Mouse (Mus musculus) hindbrain, embryonic 10.5 days (tissue): ENCODE measurements around the gene Olfr615. TPM values are rescaled to one million over a fixed set of nuclear protein-coding genes. Genes with fewer than 3 reads are reported as not detected.

Experiments
- polyA plus RNA-seq: library from polyadenylated mRNA; unstranded; fragments of >200 nt; fragmentation: Nextera tagmentation; extraction: Ambion mirVana; gene quantifications from 2 replicates; pipeline ENCODE4 v1.2.1, GENCODE M21; 2016

Olfr615 gene
- polyA plus RNA-seq, 1 experiment from 2014 or later = not detected

Other genes starting within 250 kb of the Olfr615 start
- not detected in 2 replicates for gene Olfr597, start 239.8 kb upstream of the Olfr615 start, polyA plus RNA-seq
- gene Olfr598, start 232.5 kb upstream of the Olfr615 start, polyA plus RNA-seq = not detected in 2 replicates
- not detected in 2 replicates for gene Olfr599, start 220.2 kb upstream of the Olfr615 start, polyA plus RNA-seq
- not detected in 2 replicates for gene Olfr600, start 206.4 kb upstream of the Olfr615 start, polyA plus RNA-seq
- not detected in 2 replicates for gene Olfr601, start 193.4 kb upstream of the Olfr615 start, polyA plus RNA-seq
- not detected in 2 replicates for gene Olfr603, start 169.9 kb upstream of the Olfr615 start, polyA plus RNA-seq
- not detected in 2 replicates for gene Usp17lc, start 141.0 kb upstream of the Olfr615 start, polyA plus RNA-seq
- not detected in 2 replicates for gene Olfr605, start 110.6 kb upstream of the Olfr615 start, polyA plus RNA-seq
- gene Olfr606, start 107.0 kb upstream of the Olfr615 start, polyA plus RNA-seq = not detected in 2 replicates
- not detected in 2 replicates for gene Olfr607, start 91.9 kb upstream of the Olfr615 start, polyA plus RNA-seq
- not detected in 2 replicates for gene Olfr608, start 86.2 kb upstream of the Olfr615 start, polyA plus RNA-seq
- not detected in 2 replicates for gene Olfr609, start 58.0 kb upstream of the Olfr615 start, polyA plus RNA-seq
- gene Olfr610, start 44.0 kb upstream of the Olfr615 start, polyA plus RNA-seq = not detected in 2 replicates
- not detected in 2 replicates for gene Olfr611, start 35.2 kb upstream of the Olfr615 start, polyA plus RNA-seq
- gene Olfr612, start 13.4 kb upstream of the Olfr615 start, polyA plus RNA-seq = not detected in 2 replicates
- not detected in 2 replicates for gene Olfr613, start 8.0 kb upstream of the Olfr615 start, polyA plus RNA-seq
- gene Olfr616, start 13.1 kb downstream of the Olfr615 start, polyA plus RNA-seq = not detected in 2 replicates
- not detected in 2 replicates for gene Olfr617, start 17.0 kb downstream of the Olfr615 start, polyA plus RNA-seq
- gene Olfr618, start 34.0 kb downstream of the Olfr615 start, polyA plus RNA-seq = not detected in 2 replicates
- gene Olfr619, start 44.5 kb downstream of the Olfr615 start, polyA plus RNA-seq = not detected in 2 replicates
- not detected in 2 replicates for gene Olfr620, start 56.5 kb downstream of the Olfr615 start, polyA plus RNA-seq
- gene Olfr622, start 86.6 kb downstream of the Olfr615 start, polyA plus RNA-seq = not detected in 2 replicates
- not detected in 2 replicates for gene Olfr623, start 107.6 kb downstream of the Olfr615 start, polyA plus RNA-seq
- gene Olfr624, start 115.1 kb downstream of the Olfr615 start, polyA plus RNA-seq = 0.03 TPM in 1 of 2 replicates, not detected in the other
- gene Olfr625-ps1, start 126.6 kb downstream of the Olfr615 start, polyA plus RNA-seq = not detected in 2 replicates
- gene Olfr243, start 158.6 kb downstream of the Olfr615 start, polyA plus RNA-seq = not detected in 2 replicates
- gene Olfr628, start 174.3 kb downstream of the Olfr615 start, polyA plus RNA-seq = not detected in 2 replicates
- gene Olfr629, start 188.9 kb downstream of the Olfr615 start, polyA plus RNA-seq = not detected in 2 replicates
- gene Olfr630, start 201.3 kb downstream of the Olfr615 start, polyA plus RNA-seq = not detected in 2 replicates
- gene Olfr69, start 215.5 kb downstream of the Olfr615 start, polyA plus RNA-seq = not detected in 2 replicates
- gene Olfr68, start 223.6 kb downstream of the Olfr615 start, polyA plus RNA-seq = not detected in 2 replicates
- not detected in 2 replicates for gene Olfr67, start 235.7 kb downstream of the Olfr615 start, polyA plus RNA-seq